Mouse (Mus musculus): ENCODE measurements around the gene Dad1.

DNA sequence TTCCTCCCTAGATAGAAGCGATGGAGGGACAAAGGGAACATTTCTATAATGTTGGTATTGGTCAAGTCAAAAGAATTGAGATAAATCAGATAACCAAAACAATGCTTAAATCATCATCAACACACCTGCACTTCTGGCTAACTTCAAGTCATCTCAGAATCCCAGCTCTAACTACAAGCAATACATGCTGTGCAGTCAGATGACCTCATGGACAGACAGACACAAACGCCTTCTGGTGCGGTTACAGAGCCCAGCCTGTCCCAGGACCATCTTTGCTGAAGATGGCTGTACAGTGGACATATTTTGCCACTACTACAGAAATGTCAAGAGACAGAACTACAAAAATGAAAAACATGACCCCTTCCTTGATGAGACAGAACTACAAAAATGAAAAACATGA is 16.5 kb upstream of the Dad1 start:
- TF ChIP-seq TAL1 (IDR thresholded peaks at IDR 0.05; ENCODE audit: low read length): no peak
- TF ChIP-seq GATA1 (IDR thresholded peaks at IDR 0.05; ENCODE audit: low read length): no peak

All from erythroblast, embryonic 14.5 days (primary cell).